Mouse (Mus musculus) liver, embryonic 15.5 days (tissue): ENCODE measurements around the gene Baz2b. TPM values are rescaled to one million over a fixed set of nuclear protein-coding genes. Genes with fewer than 3 reads are reported as not detected.
A peak's percentile ranks its signal among the peaks of the same experiment; 100 is the strongest.

Source experiments
- ATAC-seq: fragments of 200-750 bp; cut with Nextera tagmentation; 2 replicates; pipeline ENCODE4 v1.8.0; 2017; ENCODE audit warnings: moderate number of reproducible peaks, mild to moderate bottlenecking, moderate library complexity; ENCODE audit not compliant: insufficient read depth
- H3K27ac ChIP-seq: fragments of 300-500 bp; sonication (generic); replicated peaks from 2 replicates; pipeline ENCODE4 v1.5.1; 2015; ENCODE audit warnings: mild to moderate bottlenecking, inconsistent platforms
- H3K27me3 ChIP-seq: fragments of 300-500 bp; sonication (generic); 2 replicates; pipeline ENCODE4 v1.6.1; 2015; ENCODE audit warnings: mild to moderate bottlenecking, inconsistent platforms
- H3K36me3 ChIP-seq: fragments of 300-500 bp; sonication (generic); replicated peaks from 2 replicates; pipeline ENCODE4 v1.6.1; 2015; ENCODE audit warnings: moderate library complexity, mild to moderate bottlenecking, inconsistent platforms
- H3K4me1 ChIP-seq: fragments of 300-500 bp; sonication (generic); replicated peaks from 2 replicates; pipeline ENCODE4 v1.6.1; 2015; ENCODE audit warnings: inconsistent platforms
- H3K4me2 ChIP-seq: fragments of 300-500 bp; sonication (generic); 2 replicates; pipeline ENCODE4 v1.6.1; 2015; ENCODE audit warnings: moderate library complexity, mild to moderate bottlenecking, inconsistent platforms
- H3K4me3 ChIP-seq: fragments of 300-500 bp; sonication (generic); replicated peaks from 2 replicates; pipeline ENCODE4 v1.5.1; 2015; ENCODE audit warnings: mild to moderate bottlenecking, inconsistent platforms
- H3K9ac ChIP-seq: fragments of 300-500 bp; sonication (generic); 2 replicates; pipeline ENCODE4 v1.6.1; 2015; ENCODE audit warnings: moderate library complexity, mild to moderate bottlenecking, inconsistent platforms
- H3K9me3 ChIP-seq: fragments of 300-500 bp; sonication (generic); replicated peaks from 2 replicates; pipeline ENCODE4 v1.6.1; 2016; ENCODE audit warnings: inconsistent platforms
- WGBS: fragments of 180-500 bp; shearing (Covaris S2); methylation state at CpG from one replicate; pipeline ENCODE4 v1.1.7; 2015; ENCODE audit warnings: mixed read lengths; ENCODE audit not compliant: insufficient replicate concordance; 5-methylcytosine and 5-hydroxymethylcytosine counted together
- polyA plus RNA-seq: library from polyadenylated mRNA; unstranded; fragments of >200 nt; fragmentation: Nextera tagmentation; extraction: Ambion mirVana; gene quantifications from 2 replicates; pipeline ENCODE4 v1.2.1, GENCODE M21; 2015

Baz2b gene
- polyA plus RNA-seq, 1 experiment from 2014 or later, result 14.8 TPM

DNA sequence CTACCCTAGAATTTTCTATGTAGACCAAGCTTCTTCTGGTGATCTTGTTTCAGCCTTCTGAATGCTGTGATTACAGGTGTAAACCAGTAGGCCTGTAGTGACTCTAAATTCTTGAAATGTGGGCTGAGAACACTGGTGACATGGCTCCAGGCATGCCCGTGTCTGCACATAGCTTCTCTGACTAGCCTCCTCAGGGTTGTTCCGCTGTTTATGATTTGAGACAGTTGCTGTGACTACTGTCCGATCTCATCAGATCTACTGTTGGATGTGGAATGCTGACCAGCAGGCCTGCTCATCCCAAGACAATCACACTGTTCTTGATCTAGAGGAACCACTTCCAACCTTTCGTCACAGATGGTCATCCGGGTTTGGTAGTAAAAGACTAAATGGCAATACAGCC is 182.5 kb downstream of the Baz2b start:
- Histone ChIP-seq H3K9ac (no peak overlapping the region), H3K27me3 (no peaks in the 10 kb centered on the region), H3K4me1 (no peaks in the 10 kb centered on the region), H3K9me3 (no peaks in the 10 kb centered on the region), H3K27ac (no peak overlapping the region), H3K36me3 (no peaks in the 10 kb centered on the region), H3K4me2 (no peak overlapping the region), H3K4me3 (no peak overlapping the region)
- 86% methylated on average over 5 of the region's 5 CpGs for WGBS
- no peak for ATAC-seq

GRCm38 (mm10) chr2:60026554-60026953 is 183.1 kb downstream of the Baz2b start:
- no peak overlapping the region for H3K9ac ChIP-seq
- ATAC-seq, result no peak
- 71% methylated on average over 6 of the region's 6 CpGs for WGBS

GRCm38 (mm10) chr2:60023777-60024176 is 185.9 kb downstream of the Baz2b start:
- WGBS, result 87% methylated on average over 7 of the region's 7 CpGs

More at GRCm38 (mm10) chr2:60026554-60026953, 183.1 kb downstream of the Baz2b start:
- no peaks in the 10 kb centered on the region for H3K9me3 ChIP-seq
- no peak overlapping the region for H3K4me2 ChIP-seq
- no peak overlapping the region for H3K4me3 ChIP-seq
- no peaks in the 10 kb centered on the region for H3K36me3 ChIP-seq
- H3K27me3 ChIP-seq, result no peaks in the 10 kb centered on the region
- H3K27ac ChIP-seq, result no peak overlapping the region
- no peaks in the 10 kb centered on the region for H3K4me1 ChIP-seq

DNA sequence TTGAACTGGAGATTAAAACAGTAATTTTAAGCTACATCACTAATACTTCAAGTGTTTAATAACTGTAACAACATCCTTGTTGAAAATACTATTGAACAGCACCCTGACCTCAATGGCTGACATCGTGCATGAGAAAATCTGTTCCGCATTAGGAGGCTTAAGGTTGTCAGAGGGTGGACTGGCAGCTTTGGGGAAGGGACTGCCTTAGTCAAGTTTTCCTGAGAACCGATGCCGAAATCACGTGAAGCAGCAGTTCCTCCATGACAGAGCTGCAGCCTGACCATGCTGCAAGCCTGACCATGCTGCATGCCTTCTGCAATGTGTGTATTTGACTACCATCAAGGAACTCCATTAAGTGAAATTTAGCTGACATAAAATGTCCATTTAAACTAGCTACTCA is 188.1 kb downstream of the Baz2b start:
- ATAC-seq, result no peak
- Histone ChIP-seq H3K36me3 (no peaks in the 10 kb centered on the region), H3K9ac (no peak overlapping the region), H3K4me1 (0 out of 2 replicates have a peak, but pooled peaks cover 6% of the 10 kb centered on the region), H3K4me3 (no peak overlapping the region), H3K9me3 (no peaks in the 10 kb centered on the region), H3K4me2 (no peak overlapping the region), H3K27me3 (no peaks in the 10 kb centered on the region), H3K27ac (no peak overlapping the region)
- 80% methylated on average over 5 of the region's 5 CpGs for WGBS

More at GRCm38 (mm10) chr2:60023777-60024176, 185.9 kb downstream of the Baz2b start:
- no peaks in the 10 kb centered on the region for H3K9me3 ChIP-seq
- H3K27me3 ChIP-seq, result no peaks in the 10 kb centered on the region
- no peak for ATAC-seq
- no peak overlapping the region for H3K4me3 ChIP-seq
- no peak overlapping the region for H3K4me2 ChIP-seq
- H3K9ac ChIP-seq, result no peak overlapping the region
- H3K27ac ChIP-seq, result no peak overlapping the region
- H3K36me3 ChIP-seq, result no peaks in the 10 kb centered on the region
- 0 out of 2 replicates have a peak, but pooled peaks cover 6% of the 10 kb centered on the region for H3K4me1 ChIP-seq

DNA sequence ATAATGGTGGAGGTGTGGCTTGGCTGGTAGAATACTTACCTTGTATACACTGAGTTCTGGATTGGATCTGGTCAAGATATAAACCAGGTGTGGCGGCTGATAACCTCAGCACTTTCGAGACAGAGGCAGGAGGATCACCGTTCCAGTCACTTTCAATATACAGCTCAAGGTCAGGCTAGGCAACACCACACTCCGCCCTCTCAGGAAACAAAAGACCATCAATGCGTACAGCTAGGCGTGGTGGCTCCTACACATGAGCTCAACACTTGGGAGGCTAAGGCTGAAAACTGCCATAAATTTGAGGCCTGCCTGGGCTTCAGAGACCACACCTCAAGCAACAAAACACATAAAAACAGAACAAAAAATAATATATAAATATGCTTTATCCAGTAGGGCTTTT is 188.5 kb downstream of the Baz2b start:
- no peak for ATAC-seq
- no peak overlapping the region for H3K4me2 ChIP-seq
- H3K27ac ChIP-seq, result no peak overlapping the region
- H3K9ac ChIP-seq, result no peak overlapping the region
- H3K27me3 ChIP-seq, result no peaks in the 10 kb centered on the region
- 0 out of 2 replicates have a peak, but pooled peaks cover 6% of the 10 kb centered on the region for H3K4me1 ChIP-seq
- WGBS, result 55% methylated on average over 6 of the region's 6 CpGs
- H3K36me3 ChIP-seq, result no peaks in the 10 kb centered on the region
- H3K4me3 ChIP-seq, result no peak overlapping the region
- no peaks in the 10 kb centered on the region for H3K9me3 ChIP-seq

- Histone ChIP-seq H3K27ac (peak overlapping the region; percentile 45; the same call in 1 of the 2 replicates), H3K36me3 (no peaks in the 10 kb centered on the region), H3K4me1 (0 out of 2 replicates have a peak, but pooled peaks cover 6% of the 10 kb centered on the region), H3K9me3 (no peaks in the 10 kb centered on the region), H3K4me2 (no peak overlapping the region), H3K9ac (no peak overlapping the region), H3K27me3 (no peaks in the 10 kb centered on the region), H3K4me3 (no peak overlapping the region)
- no peak for ATAC-seq
- 77% methylated on average over 3 of the region's 3 CpGs for WGBS
Measured at GRCm38 (mm10) chr2:60019546-60020250, 189.9 kb downstream of the Baz2b start.

DNA sequence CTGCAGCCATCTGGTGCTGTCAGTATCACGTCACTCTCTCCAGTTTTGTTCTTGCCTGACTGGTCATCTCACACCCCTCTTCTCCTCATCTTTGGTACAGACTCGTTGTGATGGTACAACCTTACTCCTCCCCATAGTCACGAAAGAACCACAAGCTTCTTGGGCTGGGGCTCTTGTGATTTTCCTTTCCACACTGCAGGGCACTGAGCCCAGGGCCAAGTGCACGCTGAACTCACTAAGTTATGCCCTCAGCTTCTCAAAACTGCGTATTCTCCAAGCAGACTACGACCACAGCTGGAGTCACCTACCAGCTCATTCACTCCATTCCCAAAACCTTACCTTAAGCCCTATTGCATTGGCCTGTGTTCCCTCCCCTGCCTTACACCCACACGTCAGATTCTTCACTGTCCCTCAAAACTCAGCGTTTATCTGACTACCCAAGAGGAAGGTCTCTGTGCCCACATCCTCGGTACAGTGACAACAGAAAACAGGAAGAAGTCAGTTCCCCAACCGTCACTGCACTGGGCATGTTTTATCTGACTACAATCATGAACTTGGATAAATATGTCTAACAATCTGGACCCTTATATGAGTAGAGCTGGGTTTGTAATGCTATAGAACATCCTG is 190.7 kb downstream of the Baz2b start:
- no peak overlapping the region for H3K4me2 ChIP-seq
- H3K9me3 ChIP-seq, result no peaks in the 10 kb centered on the region
- H3K4me1 ChIP-seq, result 0 out of 2 replicates have a peak, but pooled peaks cover 6% of the 10 kb centered on the region
- no peaks in the 10 kb centered on the region for H3K27me3 ChIP-seq
- no peaks in the 10 kb centered on the region for H3K36me3 ChIP-seq
- peak overlapping the region; percentile 45 for H3K27ac ChIP-seq
- H3K9ac ChIP-seq, result no peak overlapping the region
- WGBS, result 18% methylated on average over 10 of the region's 10 CpGs
- no peak for ATAC-seq
- H3K4me3 ChIP-seq, result no peak overlapping the region

DNA sequence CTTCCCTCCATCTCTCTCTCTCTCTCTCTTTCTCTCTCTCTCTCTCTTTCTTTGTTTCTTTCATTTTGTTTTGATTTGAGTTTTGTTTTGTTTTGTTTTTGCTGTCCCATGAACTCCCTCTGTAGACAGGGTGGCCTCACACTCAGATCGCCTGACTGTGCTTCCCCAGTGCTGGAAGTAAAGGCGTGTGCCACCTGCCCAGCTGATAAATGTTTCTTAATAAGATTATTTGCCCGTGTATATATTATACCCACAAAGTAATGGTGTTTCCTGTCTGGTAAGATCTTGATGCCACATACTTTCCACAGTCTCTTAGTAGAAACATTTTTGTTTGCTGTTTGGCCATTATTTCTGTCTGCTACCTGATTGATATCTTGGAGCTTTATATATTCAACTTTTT is 198.1 kb downstream of the Baz2b start:
- Histone ChIP-seq H3K27ac (no peak overlapping the region), H3K9me3 (no peaks in the 10 kb centered on the region), H3K9ac (no peak overlapping the region), H3K4me3 (no peak overlapping the region), H3K4me2 (no peak overlapping the region), H3K36me3 (no peaks in the 10 kb centered on the region), H3K27me3 (no peaks in the 10 kb centered on the region), H3K4me1 (no peaks in the 10 kb centered on the region)
- 55% methylated on average over 3 of the region's 3 CpGs for WGBS
- ATAC-seq, result no peak

DNA sequence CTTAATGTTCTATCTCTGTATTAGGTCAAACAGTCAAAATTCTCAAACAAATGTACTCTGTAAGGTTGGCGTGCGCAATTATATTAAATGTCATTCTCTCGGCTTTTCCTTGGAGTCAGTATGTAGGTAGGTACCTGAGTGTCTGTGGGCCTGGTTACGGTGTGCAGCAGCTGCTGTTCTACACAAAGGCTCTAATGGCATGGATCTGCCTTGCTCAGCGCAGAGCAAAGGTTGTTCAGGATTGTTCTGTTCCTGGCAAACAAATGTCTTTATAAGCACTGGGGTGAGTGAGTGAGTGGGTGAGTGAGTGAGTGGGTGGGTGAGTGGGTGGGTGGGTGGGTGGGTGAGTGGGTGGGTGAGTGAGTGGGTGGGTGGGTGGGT is 206.0 kb downstream of the Baz2b start:
- Histone ChIP-seq H3K4me1 (peaks cover 8% of the 10 kb centered on the region; the same call in 1 of the 2 replicates), H3K4me3 (no peak overlapping the region), H3K27ac (no peak overlapping the region), H3K4me2 (no peak overlapping the region), H3K36me3 (peaks cover 17% of the 10 kb centered on the region; the same call in 1 of the 2 replicates), H3K9me3 (no peaks in the 10 kb centered on the region), H3K9ac (no peak overlapping the region), H3K27me3 (no peaks in the 10 kb centered on the region)
- WGBS, result 83% methylated on average over 5 of the region's 5 CpGs
- ATAC-seq, result no peak

DNA sequence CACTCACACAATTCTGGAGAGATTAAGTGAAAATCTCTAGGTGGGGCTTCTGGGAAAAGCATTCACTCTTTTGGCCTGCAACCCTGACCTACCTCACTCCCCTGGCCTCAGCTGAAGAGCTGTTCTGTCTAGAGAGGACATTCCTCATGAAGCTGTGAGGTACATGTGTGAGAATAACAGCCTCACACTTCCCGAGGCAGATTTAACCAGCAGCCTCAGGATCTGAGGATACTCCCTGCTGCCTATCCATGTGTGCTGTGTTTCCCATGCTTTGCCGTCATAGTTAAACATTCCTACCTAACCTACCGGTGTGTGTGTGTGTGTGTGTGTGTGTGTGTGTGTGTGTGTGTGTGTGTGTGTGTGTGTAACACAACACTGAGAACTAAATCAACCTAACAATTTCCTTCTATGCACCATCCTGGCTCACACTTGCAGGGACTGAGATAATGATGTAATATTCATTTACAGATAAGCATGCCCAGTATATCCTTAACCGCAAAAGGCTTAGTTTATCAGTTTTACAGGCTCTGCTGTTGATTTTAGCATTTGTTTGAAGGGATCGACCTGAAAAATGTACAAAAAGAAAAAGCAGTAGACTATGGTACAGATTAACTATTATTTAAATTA is 206.5 kb downstream of the Baz2b start:
- ATAC-seq, result no peak
- H3K4me1 ChIP-seq, result peaks cover 8% of the 10 kb centered on the region; the same call in 1 of the 2 replicates
- H3K27me3 ChIP-seq, result no peaks in the 10 kb centered on the region
- H3K9ac ChIP-seq, result no peak overlapping the region
- no peak overlapping the region for H3K27ac ChIP-seq
- no peaks in the 10 kb centered on the region for H3K9me3 ChIP-seq
- no peak overlapping the region for H3K4me2 ChIP-seq
- WGBS, result 27% methylated on average over 5 of the region's 5 CpGs
- no peak overlapping the region for H3K4me3 ChIP-seq
- H3K36me3 ChIP-seq, result peaks cover 17% of the 10 kb centered on the region; the same call in 1 of the 2 replicates

GRCm38 (mm10) chr2:60000268-60000667 is 209.4 kb downstream of the Baz2b start:
- no peak for ATAC-seq
- Histone ChIP-seq H3K36me3 (peaks cover 10% of the 10 kb centered on the region; the same call in 1 of the 2 replicates), H3K9me3 (no peaks in the 10 kb centered on the region), H3K27ac (no peak overlapping the region), H3K4me3 (no peak overlapping the region), H3K4me2 (no peak overlapping the region), H3K9ac (no peak overlapping the region), H3K27me3 (no peaks in the 10 kb centered on the region), H3K4me1 (peaks cover 8% of the 10 kb centered on the region; the same call in 1 of the 2 replicates)
- WGBS, result 84% methylated on average over 4 of the region's 4 CpGs
